Mouse (Mus musculus) heart, postnatal 36 days (tissue): ENCODE measurements at regions not wholly inside any gene's neighbourhood (a gene's known extent, or its start where the extent isn't known, plus 50 kb on each side); places are given as distances from the start of the nearest gene placed in this dataset.
A peak's percentile ranks its signal among the peaks of the same experiment; 100 is the strongest.

ENCODE experiments used
- DNase-seq, 2 experiments: peaks; one replicate each; pipeline ENCODE4 v3.0.0; 2021 to 2022
- intact Hi-C: fragments of 180-260 bp; cut with DNase I; formaldehyde crosslinking; loops from one replicate; pipeline ENCODE4 v1.15.1; 2025

- intact Hi-C loops: no loop called here
- DNase-seq: no peak
Measured at GRCm38 (mm10) chr13:80502927-80503326, 380.3 kb upstream of the Arrdc3 start.

GRCm38 (mm10) chr13:80514171-80514981, 368.8 kb upstream of the Arrdc3 start:
- intact Hi-C loops: no loop called here

GRCm38 (mm10) chr13:80514982-80515253, 368.3 kb upstream of the Arrdc3 start:
- intact Hi-C loops: loop anchor here (5.0 kb wide), 1 partner anchor 97 kb away; no protein-coding TSS in a partner anchor
- no peak for DNase-seq

More at GRCm38 (mm10) chr13:80514171-80514981, 368.8 kb upstream of the Arrdc3 start:
- no peak for DNase-seq

- DNase-seq: no peak
- intact Hi-C loops: loop anchor here (5.0 kb wide), 1 partner anchor 93 kb away; no protein-coding TSS in a partner anchor
Measured at GRCm38 (mm10) chr13:80518836-80519235, 364.3 kb upstream of the Arrdc3 start.

GRCm38 (mm10) chr13:80519792-80520191, 363.4 kb upstream of the Arrdc3 start:
- intact Hi-C loops: loop anchor here (5.0 kb wide), 1 partner anchor 93 kb away; no protein-coding TSS in a partner anchor
- peak; percentile 2 to 4 for DNase-seq

- DNase-seq: peak; percentile 23 to 45
- intact Hi-C loops: no loop called here
Measured at GRCm38 (mm10) chr13:80535755-80536350, 347.3 kb upstream of the Arrdc3 start.

GRCm38 (mm10) chr13:80544951-80545350, 338.2 kb upstream of the Arrdc3 start:
- intact Hi-C loops: no loop called here
- no peak for DNase-seq

- intact Hi-C loops: no loop called here
- peak; percentile 2 to 3 for DNase-seq
Measured at GRCm38 (mm10) chr13:80557156-80557555, 326.0 kb upstream of the Arrdc3 start.
